Mouse (Mus musculus): ENCODE results near the gene Tmem53. TPM values are rescaled to one million over a fixed set of nuclear protein-coding genes. Genes with fewer than 3 reads are reported as not detected.
A peak's percentile ranks its signal among the peaks of the same experiment; 100 is the strongest.

Tmem53 gene
- polyA plus RNA-seq, 1 experiment from 2014 or later, result 16.5 TPM

DNA sequence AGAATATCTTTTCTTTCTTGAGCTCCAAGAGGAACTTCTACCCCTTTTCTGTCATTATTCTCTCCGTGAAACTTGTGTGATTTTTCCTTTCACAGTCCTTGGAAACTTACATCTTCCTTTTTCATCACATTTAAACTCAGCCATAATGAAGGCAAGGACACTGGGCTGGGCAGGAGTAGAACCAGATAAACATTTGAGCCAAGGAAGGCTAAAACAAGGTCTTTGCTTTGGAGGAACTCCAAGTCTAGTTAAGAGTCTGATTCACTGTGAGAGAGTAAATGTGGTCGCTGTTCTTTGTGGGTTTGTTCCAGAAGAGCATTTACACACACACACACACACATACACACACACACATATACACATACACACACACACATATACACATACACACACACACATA lies 39.9 kb downstream of the Tmem53 start:
- H3K4me1 ChIP-seq (ENCODE audit: control insufficient read depth, insufficient read depth, low read length), result peaks cover 13% of the 10 kb centered on the region
- ATAC-seq (replicated peaks; ENCODE audit: insufficient number of reproducible peaks, low FRiP score, low TSS enrichment), result no peak
- 90% methylated on average over 2 of the region's 2 CpGs for WGBS (ENCODE audit: insufficient replicate concordance)

GRCm38 (mm10) chr4:117296849-117297593 lies 45.3 kb downstream of the Tmem53 start:
- Histone ChIP-seq H3K4me2 (no peak overlapping the region), H3K9me3 (replicated peaks; ENCODE audit: control insufficient read depth, low read length) (no peaks in the 10 kb centered on the region), H3K27ac (ENCODE audit: low read depth, low read length) (no peak overlapping the region), H3K4me1 (ENCODE audit: control insufficient read depth, insufficient read depth, low read length) (no peaks in the 10 kb centered on the region), H3K27me3 (ENCODE audit: control insufficient read depth, insufficient read depth, low read length) (peaks cover 20% of the 10 kb centered on the region), H3K36me3 (ENCODE audit: control insufficient read depth, insufficient read depth, low read length) (no peaks in the 10 kb centered on the region), H3K9ac (ENCODE audit: low read depth, low read length) (no peak overlapping the region), H3K4me3 (ENCODE audit: low read depth, low read length) (no peak overlapping the region)
- ATAC-seq (replicated peaks; ENCODE audit: insufficient number of reproducible peaks, low FRiP score, low TSS enrichment), result no peak
- 74% methylated on average over 19 of the region's 19 CpGs for WGBS (ENCODE audit: insufficient replicate concordance)

More for the DNA sequence above, 39.9 kb downstream of the Tmem53 start:
- Histone ChIP-seq H3K4me2 (no peak overlapping the region), H3K9ac (ENCODE audit: low read depth, low read length) (no peak overlapping the region), H3K27ac (ENCODE audit: low read depth, low read length) (no peak overlapping the region), H3K36me3 (ENCODE audit: control insufficient read depth, insufficient read depth, low read length) (no peaks in the 10 kb centered on the region), H3K9me3 (replicated peaks; ENCODE audit: control insufficient read depth, low read length) (no peaks in the 10 kb centered on the region), H3K27me3 (ENCODE audit: control insufficient read depth, insufficient read depth, low read length) (peaks cover 8% of the 10 kb centered on the region; the same call in 1 of the 2 replicates), H3K4me3 (ENCODE audit: low read depth, low read length) (no peak overlapping the region)

DNA sequence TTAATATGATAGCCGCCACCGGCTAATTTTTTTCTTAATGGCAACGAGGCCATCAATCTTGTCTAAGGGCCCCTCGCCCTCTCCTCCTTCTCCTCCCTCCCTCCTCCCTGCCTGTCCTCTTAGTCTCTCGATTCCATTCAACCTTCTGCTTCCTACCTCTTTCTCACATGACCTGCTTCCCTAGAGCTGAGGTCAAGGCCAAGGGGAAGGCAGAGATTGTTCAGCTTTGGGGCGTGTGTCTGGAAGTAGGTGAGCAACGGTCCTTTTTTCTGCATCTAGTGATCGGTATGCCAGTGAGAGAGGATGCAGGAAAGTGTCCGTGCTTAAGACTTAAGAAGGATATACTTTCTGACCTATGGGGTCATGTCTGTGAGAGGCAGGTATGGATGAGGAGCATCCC lies 46.1 kb downstream of the Tmem53 start:
- no peak for ATAC-seq (replicated peaks; ENCODE audit: insufficient number of reproducible peaks, low FRiP score, low TSS enrichment)
- 73% methylated on average over 9 of the region's 9 CpGs for WGBS (ENCODE audit: insufficient replicate concordance)
- H3K36me3 ChIP-seq (ENCODE audit: control insufficient read depth, insufficient read depth, low read length), result no peaks in the 10 kb centered on the region

GRCm38 (mm10) chr4:117299921-117300320 lies 48.2 kb downstream of the Tmem53 start:
- H3K27ac ChIP-seq (ENCODE audit: low read depth, low read length), result no peak overlapping the region
- H3K4me1 ChIP-seq (ENCODE audit: control insufficient read depth, insufficient read depth, low read length), result peaks cover 10% of the 10 kb centered on the region; the same call in 1 of the 2 replicates
- H3K9me3 ChIP-seq (replicated peaks; ENCODE audit: control insufficient read depth, low read length), result no peaks in the 10 kb centered on the region
- 77% methylated on average over 10 of the region's 10 CpGs for WGBS (ENCODE audit: insufficient replicate concordance)
- H3K9ac ChIP-seq (ENCODE audit: low read depth, low read length), result no peak overlapping the region
- no peak for ATAC-seq (replicated peaks; ENCODE audit: insufficient number of reproducible peaks, low FRiP score, low TSS enrichment)
- H3K4me2 ChIP-seq, result no peak overlapping the region
- no peak overlapping the region for H3K4me3 ChIP-seq (ENCODE audit: low read depth, low read length)
- H3K27me3 ChIP-seq (ENCODE audit: control insufficient read depth, insufficient read depth, low read length), result peaks cover 45% of the 10 kb centered on the region
- no peaks in the 10 kb centered on the region for H3K36me3 ChIP-seq (ENCODE audit: control insufficient read depth, insufficient read depth, low read length)

More for the DNA sequence above, 46.1 kb downstream of the Tmem53 start:
- no peak overlapping the region for H3K9ac ChIP-seq (ENCODE audit: low read depth, low read length)
- no peak overlapping the region for H3K27ac ChIP-seq (ENCODE audit: low read depth, low read length)
- H3K27me3 ChIP-seq (ENCODE audit: control insufficient read depth, insufficient read depth, low read length), result peaks cover 26% of the 10 kb centered on the region
- H3K9me3 ChIP-seq (replicated peaks; ENCODE audit: control insufficient read depth, low read length), result no peaks in the 10 kb centered on the region
- no peaks in the 10 kb centered on the region for H3K4me1 ChIP-seq (ENCODE audit: control insufficient read depth, insufficient read depth, low read length)
- no peak overlapping the region for H3K4me2 ChIP-seq
- no peak overlapping the region for H3K4me3 ChIP-seq (ENCODE audit: low read depth, low read length)

GRCm38 (mm10) chr4:117302027-117302806 lies 50.5 kb downstream of the Tmem53 start:
- Histone ChIP-seq H3K9ac (ENCODE audit: low read depth, low read length) (no peak overlapping the region), H3K9me3 (replicated peaks; ENCODE audit: control insufficient read depth, low read length) (no peaks in the 10 kb centered on the region), H3K36me3 (ENCODE audit: control insufficient read depth, insufficient read depth, low read length) (no peaks in the 10 kb centered on the region), H3K27ac (ENCODE audit: low read depth, low read length) (no peak overlapping the region), H3K4me1 (ENCODE audit: control insufficient read depth, insufficient read depth, low read length) (peaks cover 10% of the 10 kb centered on the region; the same call in 1 of the 2 replicates), H3K4me3 (ENCODE audit: low read depth, low read length) (no peak overlapping the region), H3K4me2 (no peak overlapping the region), H3K27me3 (ENCODE audit: control insufficient read depth, insufficient read depth, low read length) (peaks cover 40% of the 10 kb centered on the region)
- 24% methylated on average over 14 of the region's 14 CpGs for WGBS (ENCODE audit: insufficient replicate concordance)
- ATAC-seq (replicated peaks; ENCODE audit: insufficient number of reproducible peaks, low FRiP score, low TSS enrichment), result no peak

DNA sequence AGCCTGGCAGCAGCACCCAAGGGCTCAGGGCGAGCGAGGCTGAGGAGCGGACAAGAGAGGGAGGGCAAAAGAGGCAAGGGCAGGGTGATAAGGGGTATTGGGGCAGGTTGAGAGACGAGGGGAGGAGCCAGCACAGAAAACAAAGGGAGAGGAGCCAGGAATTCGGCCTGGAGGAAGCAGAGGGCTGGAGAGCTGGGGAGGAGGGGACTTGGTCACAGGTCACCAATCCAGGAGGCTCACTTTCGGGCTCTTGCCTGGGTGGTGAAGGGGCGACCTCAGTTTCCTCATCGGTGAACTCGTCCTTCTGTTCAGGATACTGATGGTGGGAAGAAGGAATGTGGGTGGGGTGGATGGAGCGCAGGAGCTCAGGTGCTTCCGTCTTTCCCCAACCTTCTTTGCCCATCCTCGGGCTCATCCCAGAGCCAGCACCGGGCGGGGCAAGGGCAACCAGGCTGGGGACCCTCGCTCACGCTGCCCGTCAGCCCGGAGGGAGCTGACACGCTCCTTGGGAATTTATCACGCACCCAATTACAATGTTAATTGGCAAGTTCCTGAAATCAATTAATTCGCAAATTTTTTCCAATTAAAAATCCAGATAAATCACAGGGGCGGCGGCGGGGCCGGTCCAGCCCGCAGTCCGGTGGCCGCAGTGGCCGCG lies 52.0 kb downstream of the Tmem53 start:
- Histone ChIP-seq H3K27me3 (ENCODE audit: control insufficient read depth, insufficient read depth, low read length) (peaks cover 44% of the 10 kb centered on the region), H3K4me3 (ENCODE audit: low read depth, low read length) (peak overlapping the region; percentile 53), H3K36me3 (ENCODE audit: control insufficient read depth, insufficient read depth, low read length) (no peaks in the 10 kb centered on the region), H3K27ac (ENCODE audit: low read depth, low read length) (no peak overlapping the region), H3K9me3 (replicated peaks; ENCODE audit: control insufficient read depth, low read length) (no peaks in the 10 kb centered on the region), H3K9ac (ENCODE audit: low read depth, low read length) (peak overlapping the region; percentile 72), H3K4me2 (peak overlapping the region; percentile 89), H3K4me1 (ENCODE audit: control insufficient read depth, insufficient read depth, low read length) (peaks cover 10% of the 10 kb centered on the region; the same call in 1 of the 2 replicates)
- no peak for ATAC-seq (replicated peaks; ENCODE audit: insufficient number of reproducible peaks, low FRiP score, low TSS enrichment)
- WGBS (ENCODE audit: insufficient replicate concordance), result 6% methylated on average over 30 of the region's 30 CpGs

DNA sequence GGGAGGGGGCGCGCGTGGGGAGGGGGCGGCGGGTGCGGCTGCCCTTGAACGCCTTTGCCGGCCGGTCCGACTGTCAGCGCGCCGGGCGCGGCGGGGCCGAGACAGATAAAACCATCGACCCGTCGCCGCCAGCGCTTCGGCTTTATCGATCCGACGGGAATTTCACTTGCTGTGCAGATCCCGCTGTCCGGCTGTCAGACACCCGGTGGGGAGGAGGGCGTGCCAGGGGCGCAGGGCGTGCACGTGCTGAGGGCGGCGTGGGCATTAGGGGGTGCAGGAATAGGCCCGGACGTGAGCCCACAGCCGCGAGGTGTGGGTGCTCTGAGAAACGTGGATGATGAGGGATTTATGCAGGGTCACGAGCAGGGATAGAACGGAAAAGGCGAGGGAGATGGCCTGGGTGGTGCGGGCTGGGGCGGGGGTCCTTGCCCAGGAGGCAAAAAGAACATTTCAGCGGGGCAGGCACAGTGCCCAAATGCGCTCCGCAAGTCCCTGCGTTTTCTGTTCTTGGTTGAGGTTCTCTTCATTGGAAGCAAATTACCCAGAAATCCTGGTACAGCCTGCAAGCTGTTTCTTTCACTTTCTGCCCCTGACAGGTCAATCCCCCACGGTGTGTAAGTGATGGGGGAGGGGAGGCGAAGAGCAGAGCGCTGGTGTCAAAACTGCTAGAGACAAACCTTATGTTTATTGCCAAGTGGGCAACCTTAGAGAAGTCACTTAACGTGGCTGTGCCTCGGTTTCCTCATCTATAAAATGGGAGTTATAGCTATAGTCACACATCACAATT lies 52.7 kb downstream of the Tmem53 start:
- no peak overlapping the region for H3K27ac ChIP-seq (ENCODE audit: low read depth, low read length)
- ATAC-seq (replicated peaks; ENCODE audit: insufficient number of reproducible peaks, low FRiP score, low TSS enrichment), result no peak
- no peaks in the 10 kb centered on the region for H3K9me3 ChIP-seq (replicated peaks; ENCODE audit: control insufficient read depth, low read length)
- peak overlapping the region; percentile 72 for H3K9ac ChIP-seq (ENCODE audit: low read depth, low read length)
- peak overlapping the region; percentile 89 for H3K4me2 ChIP-seq
- H3K4me1 ChIP-seq (ENCODE audit: control insufficient read depth, insufficient read depth, low read length), result peaks cover 10% of the 10 kb centered on the region; the same call in 1 of the 2 replicates
- peak overlapping the region; percentile 53 for H3K4me3 ChIP-seq (ENCODE audit: low read depth, low read length)
- WGBS (ENCODE audit: insufficient replicate concordance), result 2% methylated on average over 54 of the region's 54 CpGs
- H3K27me3 ChIP-seq (ENCODE audit: control insufficient read depth, insufficient read depth, low read length), result peaks cover 44% of the 10 kb centered on the region
- H3K36me3 ChIP-seq (ENCODE audit: control insufficient read depth, insufficient read depth, low read length), result no peaks in the 10 kb centered on the region

DNA sequence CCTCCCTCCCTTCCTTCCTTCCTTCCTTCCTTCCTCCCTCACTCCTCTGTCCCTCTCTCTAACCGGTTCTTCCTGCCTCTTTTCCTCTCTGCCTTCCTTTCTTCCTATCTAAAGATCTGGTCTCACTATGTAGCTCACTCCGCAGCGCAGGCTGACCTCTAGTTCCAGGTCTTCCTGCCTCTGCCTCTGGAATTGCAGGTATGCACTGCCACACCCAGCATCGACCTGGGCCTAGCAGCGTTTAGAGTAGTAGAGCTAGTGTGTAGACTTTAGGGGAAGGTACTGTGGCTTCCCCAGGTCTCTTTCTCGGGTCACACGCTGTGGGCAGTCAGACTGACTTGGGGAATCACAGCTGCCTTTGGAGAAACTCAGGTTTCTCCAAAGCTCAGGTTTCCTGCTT lies 53.7 kb downstream of the Tmem53 start:
- Histone ChIP-seq H3K4me2 (no peak overlapping the region), H3K9me3 (replicated peaks; ENCODE audit: control insufficient read depth, low read length) (no peaks in the 10 kb centered on the region), H3K9ac (ENCODE audit: low read depth, low read length) (no peak overlapping the region), H3K4me3 (ENCODE audit: low read depth, low read length) (no peak overlapping the region), H3K36me3 (ENCODE audit: control insufficient read depth, insufficient read depth, low read length) (no peaks in the 10 kb centered on the region), H3K27me3 (ENCODE audit: control insufficient read depth, insufficient read depth, low read length) (peaks cover 44% of the 10 kb centered on the region), H3K4me1 (ENCODE audit: control insufficient read depth, insufficient read depth, low read length) (peaks cover 10% of the 10 kb centered on the region; the same call in 1 of the 2 replicates), H3K27ac (ENCODE audit: low read depth, low read length) (no peak overlapping the region)
- ATAC-seq (replicated peaks; ENCODE audit: insufficient number of reproducible peaks, low FRiP score, low TSS enrichment), result no peak
- WGBS (ENCODE audit: insufficient replicate concordance), result 41% methylated on average over 6 of the region's 7 CpGs

All from heart, embryonic 11.5 days (tissue).